Mouse (Mus musculus) adrenal gland, adult 8-10 months (tissue): ENCODE results near the gene Pgpep1l. TPM values are rescaled to one million over a fixed set of nuclear protein-coding genes. Genes with fewer than 3 reads are reported as not detected.

ENCODE experiments used
- DNase-seq: peaks from one replicate; pipeline ENCODE4 v3.0.0; 2022
- total RNA-seq, 4 experiments: library from RNA; stranded (reverse); gene quantifications; 2 replicates each; pipeline ENCODE4 v1.2.4; 2022

Pgpep1l gene
- total RNA-seq, 4 experiments from 2014 or later, result 0.59 TPM; not detected in 3

GRCm38 (mm10) chr7:68259523-68260081 lies 4.4 kb downstream of the Pgpep1l start:
- no peak for DNase-seq

GRCm38 (mm10) chr7:68258326-68259150 lies 5.5 kb downstream of the Pgpep1l start:
- no peak for DNase-seq

DNA sequence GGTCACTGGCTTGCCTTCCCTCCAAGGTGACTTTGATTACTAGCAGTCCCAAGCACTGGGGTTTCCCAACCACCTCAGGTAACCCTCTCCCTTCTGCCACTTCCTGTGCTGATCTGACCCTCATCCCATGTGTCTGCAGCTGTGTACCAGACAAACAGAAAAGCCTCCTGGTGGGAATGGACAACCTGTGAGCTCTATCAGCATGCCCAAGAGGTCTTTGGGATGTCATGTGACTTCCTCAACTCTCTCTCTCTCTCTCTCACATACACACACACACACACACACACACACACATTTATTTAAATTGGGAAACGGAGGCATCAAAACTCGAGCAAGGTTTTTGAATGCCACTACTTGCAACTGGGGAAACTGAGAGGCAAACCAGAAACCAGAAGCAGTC lies 6.3 kb downstream of the Pgpep1l start:
- no peak for DNase-seq

DNA sequence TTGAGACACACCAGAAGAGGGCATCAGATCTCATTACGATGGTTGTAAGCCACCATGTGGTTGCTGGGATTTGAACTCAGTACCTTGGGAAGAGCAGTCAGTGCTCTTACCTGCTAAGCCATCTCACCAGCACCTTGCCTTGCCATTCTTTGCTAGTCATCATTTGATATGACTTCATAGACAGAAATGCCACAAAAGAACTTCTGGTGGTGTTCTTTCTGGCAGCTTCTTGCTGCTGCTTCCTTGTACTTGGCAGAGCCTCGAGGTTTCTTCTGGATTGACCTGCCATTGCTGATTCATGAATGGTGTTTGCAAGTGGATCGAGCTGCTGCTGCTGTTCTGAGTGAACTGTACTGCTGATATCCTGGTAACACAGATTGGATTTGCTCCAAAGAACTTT lies 13.1 kb downstream of the Pgpep1l start:
- DNase-seq, result no peak

GRCm38 (mm10) chr7:68250411-68250810 lies 13.6 kb downstream of the Pgpep1l start:
- DNase-seq, result no peak

DNA sequence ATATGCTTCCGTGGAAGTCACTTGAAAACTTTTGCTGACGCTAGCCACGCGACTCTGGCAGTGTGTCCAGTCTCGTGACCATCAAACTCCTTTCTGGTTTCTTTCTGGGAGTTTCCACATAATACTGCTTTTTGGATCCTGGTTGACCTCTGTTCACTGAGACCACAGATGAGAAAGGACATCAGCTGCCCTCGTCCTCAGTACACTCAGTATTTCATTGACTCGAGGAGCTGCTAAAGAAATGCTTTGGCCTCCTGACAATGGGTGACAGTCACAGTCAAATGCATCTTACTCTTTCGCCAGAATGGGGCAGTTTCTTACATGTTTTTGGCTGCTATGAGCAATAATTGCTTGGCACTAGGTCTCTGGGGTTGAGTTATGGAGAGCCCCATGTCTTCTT lies 17.8 kb downstream of the Pgpep1l start:
- DNase-seq, result no peak

GRCm38 (mm10) chr7:68245681-68246080 lies 18.4 kb downstream of the Pgpep1l start:
- DNase-seq, result no peak

DNA sequence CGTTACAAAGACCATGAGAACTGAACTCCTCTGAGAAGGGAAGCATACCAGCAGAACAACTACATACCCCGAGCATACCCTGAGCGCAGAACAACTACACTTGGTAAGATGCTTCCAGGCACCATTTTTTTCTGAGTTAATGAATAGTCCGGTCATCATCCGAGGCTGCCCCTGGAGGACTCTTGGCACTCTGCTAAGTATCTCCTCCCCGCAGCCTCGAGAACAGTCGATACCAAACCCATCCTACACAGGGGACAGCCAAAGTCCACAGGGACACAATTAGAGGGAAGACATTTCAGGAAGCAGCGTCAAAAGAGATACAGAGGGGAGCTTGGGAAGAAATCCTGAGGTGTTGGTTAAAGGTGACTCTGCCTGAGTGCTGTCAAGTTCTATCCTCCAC lies 22.8 kb downstream of the Pgpep1l start:
- no peak for DNase-seq

DNA sequence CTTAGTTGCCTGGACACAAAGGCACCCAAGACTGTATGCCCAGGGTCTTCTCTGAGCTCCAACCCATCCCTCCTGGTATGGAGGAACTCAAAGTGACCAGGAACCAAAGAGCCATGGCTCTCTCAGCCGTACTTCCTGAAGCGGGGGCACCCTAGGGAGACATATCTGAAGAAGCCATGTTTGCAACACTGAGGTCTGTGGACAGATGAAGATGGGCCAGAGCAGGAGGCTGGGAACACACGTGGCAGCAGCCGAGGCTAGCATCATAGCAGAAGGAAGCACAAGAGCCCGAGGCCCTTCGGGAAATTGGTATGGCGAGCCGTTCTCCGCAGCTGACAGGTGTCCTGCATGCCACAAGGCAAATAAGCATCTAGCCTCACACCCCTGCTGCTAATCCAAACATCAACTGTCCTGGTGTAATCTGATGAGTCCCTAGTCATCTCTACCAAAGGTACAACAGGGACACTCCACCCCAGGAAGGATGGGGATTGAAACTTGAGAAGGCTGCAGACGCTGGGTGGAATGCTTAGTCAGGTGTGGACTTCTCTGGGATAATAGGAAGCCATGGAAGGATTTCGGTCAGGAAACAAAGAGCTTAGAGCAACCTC lies 24.7 kb downstream of the Pgpep1l start:
- no peak for DNase-seq

DNA sequence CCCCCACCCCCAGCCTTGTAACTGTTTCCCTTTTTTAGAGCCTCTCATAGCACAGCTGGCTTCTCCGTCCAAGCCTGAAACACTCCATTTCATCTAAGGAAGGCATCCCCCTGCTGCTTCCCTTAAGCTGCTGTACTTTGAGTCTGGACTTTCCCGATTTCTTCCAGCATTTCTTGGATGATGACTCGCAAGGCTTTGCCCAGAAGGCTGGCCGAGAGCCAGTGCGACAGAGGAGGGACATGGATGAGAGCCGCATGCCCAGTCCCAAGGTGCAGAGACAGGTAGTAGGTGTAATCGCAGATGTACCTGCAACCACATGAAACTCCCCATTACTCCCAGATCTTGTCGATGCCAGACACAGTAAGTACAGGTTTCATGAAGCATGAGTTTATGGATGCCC lies 27.2 kb downstream of the Pgpep1l start:
- DNase-seq, result no peak

DNA sequence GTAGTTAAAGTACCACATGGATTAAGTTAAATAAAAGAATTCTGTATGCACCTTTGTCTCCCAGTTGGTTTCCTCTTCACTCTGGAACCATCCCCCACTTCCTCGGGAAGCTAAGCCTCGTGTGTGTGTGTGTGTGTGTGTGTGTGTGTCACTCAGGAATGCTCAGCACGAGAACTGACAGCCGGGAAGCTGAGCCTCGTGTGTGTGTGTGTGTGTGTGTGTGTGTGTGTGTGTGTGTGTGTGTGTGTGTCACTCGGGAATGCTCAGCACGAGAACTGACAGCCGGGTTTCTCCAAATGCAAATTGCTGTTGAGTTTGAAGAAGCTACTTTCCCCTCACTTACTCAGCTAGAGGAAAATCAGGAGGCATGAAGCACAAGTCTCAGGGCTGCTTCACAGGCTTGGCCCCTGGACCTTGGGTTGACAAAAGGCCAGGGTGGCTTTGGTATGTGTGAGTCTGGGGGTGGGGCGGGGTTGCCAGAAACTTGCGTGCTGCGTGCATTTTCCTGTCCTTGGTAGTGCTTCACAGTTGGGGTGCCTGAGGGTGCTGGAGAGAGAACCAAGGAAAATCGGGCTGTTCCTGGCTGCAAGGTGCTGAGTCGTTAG lies 30.3 kb downstream of the Pgpep1l start:
- DNase-seq, result no peak

- DNase-seq, result no peak
Observed at GRCm38 (mm10) chr7:68232521-68232920, 31.5 kb downstream of the Pgpep1l start.

DNA sequence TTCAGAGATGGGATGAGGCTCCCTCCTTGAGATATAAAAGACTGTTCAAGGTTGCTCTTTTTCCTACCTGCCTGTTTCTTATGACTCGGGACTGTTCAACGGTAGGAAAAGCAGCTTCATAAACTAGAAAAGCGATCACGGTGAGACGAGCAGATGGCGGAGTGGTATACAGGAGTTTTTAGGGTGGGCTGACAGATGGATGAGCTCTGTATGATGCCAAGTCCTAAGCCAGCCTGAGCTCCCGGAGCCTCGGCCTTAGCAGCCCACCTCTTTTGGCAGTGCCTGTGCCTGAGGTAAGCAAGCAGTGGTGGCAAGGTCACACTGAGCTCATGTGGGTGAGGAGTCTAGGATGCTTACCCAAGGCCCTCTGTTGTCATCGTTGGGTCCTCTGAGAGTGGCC lies 33.2 kb downstream of the Pgpep1l start:
- no peak for DNase-seq

GRCm38 (mm10) chr7:68228491-68228890 lies 35.5 kb downstream of the Pgpep1l start:
- DNase-seq, result no peak

- DNase-seq, result no peak
Observed at GRCm38 (mm10) chr7:68227621-68228020, 36.4 kb downstream of the Pgpep1l start.

- no peak for DNase-seq
Observed at GRCm38 (mm10) chr7:68227021-68227420, 37.0 kb downstream of the Pgpep1l start.

- DNase-seq, result no peak
Observed at GRCm38 (mm10) chr7:68225427-68226054, 38.5 kb downstream of the Pgpep1l start.

DNA sequence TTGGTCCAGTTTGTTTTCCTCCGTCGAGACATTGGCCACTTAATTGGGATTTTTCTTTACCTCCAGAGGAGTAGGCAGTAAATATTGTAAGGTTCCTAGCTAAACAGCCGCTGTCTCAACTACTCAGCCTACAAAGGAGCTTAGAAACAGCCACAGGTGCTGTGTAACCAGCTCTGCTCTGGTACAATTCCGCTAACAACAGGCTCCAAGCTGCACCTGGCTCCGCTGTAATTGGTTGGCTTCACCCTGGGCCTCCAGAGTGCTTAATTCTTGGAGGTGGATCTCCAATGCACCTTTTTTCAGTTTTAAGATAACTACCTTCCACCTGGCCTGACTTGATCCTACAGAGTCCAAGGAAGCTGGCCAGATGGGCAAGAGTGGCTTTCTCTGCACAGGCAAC lies 40.0 kb downstream of the Pgpep1l start:
- no peak for DNase-seq

DNA sequence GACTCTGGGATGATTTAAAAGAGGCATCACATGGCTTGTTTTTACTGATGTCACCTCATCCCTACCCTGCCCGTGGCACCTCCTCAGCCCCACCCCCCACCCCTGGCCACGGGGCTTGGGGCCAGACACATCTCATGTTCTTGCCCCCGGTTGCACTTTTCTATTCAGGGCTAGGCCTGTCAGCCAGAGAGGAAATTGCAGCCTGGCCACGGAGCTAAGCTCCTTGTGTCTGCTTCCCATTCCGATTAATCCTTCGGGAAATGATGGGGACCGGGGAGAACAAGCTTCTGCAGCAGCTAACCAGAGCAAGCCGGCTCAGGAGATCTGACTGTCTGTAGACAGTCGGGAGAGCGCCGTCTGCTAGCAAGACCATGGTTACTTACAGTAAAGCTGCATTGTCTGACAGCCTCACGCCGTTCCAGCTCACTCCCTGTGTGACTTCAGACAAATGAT lies 40.7 kb downstream of the Pgpep1l start:
- no peak for DNase-seq

DNA sequence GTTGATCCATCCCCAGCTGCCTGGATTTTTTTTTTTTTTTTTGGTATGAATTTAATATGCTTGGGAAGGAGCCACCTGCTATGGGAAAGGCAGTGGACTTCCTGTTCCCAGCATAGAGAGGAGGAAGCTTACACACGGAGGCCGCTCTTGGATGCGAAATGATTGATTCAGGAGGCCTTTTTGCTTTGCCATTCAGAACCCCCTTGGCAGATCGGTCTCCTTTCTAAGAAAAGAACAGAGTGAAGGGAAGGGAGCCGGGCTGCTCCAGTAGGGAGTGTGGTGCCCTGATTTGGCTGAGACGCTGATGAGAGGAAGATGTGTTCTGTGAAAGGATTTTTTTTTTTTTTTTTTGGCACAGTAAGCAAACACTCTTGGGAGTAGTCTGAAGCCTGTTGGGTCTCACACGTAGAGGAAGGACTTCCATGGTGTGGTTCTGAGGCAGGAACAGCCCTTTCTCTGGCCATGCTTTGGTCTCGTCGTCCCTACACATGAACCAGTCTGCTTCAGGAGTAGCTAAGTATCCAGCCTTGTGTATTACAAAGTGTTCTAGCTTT lies 42.3 kb downstream of the Pgpep1l start:
- no peak for DNase-seq

DNA sequence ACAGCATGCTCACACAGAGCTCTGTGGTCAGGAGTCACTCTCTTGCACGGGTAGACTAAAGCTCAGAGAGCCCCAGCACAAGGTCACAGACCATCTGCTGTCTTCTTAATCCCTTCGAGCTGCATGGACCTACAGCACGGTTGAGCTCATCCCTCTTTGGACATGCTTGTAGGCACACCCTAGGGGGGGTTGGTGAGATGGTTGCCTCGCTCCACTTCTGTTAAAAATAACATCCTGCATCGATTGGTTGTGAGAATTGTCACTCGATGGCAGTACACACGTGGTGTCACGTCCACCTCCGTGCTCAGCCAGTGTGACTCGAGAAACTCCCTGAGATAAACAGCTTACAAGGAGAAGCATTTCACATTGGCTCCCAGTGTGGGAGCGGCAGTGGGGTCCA lies 45.2 kb downstream of the Pgpep1l start:
- no peak for DNase-seq

DNA sequence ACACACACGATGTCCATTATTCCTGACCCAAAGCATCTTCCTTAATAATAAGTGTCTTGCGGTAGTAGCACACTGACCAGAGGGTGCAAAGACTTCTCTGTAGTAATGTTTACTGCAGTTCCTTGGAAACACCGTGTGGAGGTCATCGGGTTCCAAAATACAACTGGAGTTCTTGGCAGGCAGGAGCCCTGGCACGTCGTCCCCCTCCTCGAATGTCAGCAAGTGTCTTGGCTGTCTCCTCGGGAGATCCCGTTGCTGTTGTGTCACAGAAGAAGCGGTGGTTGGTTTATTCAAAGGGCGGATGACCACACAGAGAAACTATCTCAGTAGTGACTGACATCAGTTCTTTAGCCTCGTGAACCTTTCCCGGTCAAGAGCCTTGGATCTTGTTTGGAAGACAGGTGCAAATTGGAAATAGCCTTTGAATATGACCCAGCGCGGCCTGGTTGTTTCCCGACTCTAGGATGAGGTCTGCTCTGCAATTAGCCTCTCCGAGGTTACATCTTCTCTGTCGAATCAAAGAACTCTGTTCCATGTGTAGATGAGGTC lies 48.4 kb downstream of the Pgpep1l start:
- DNase-seq, result no peak
